Mouse (Mus musculus): ENCODE measurements around the gene Gm11168.
"Not testable (repeated sequence)": the region's sequence is repeated elsewhere in the genome, so short reads cannot be mapped to it uniquely, and the experiment has no call there.

Gene Gm11168

GRCm38 (mm10) chr9:3025653-3026052 is 22.5 kb downstream of the Gm11168 start:
- not testable (repeated sequence) for DNase-seq (ENCODE audit: low spot score)

GRCm38 (mm10) chr9:3026136-3026535 is 23.0 kb downstream of the Gm11168 start:
- DNase-seq (ENCODE audit: low spot score): not testable (repeated sequence)

- not testable (repeated sequence) for DNase-seq (ENCODE audit: low spot score)
These were observed 23.6 kb downstream of the Gm11168 start for GRCm38 (mm10) chr9:3026741-3027140.

- peak; percentile 57 for DNase-seq (ENCODE audit: low spot score)
These were observed 24.1 kb downstream of the Gm11168 start for GRCm38 (mm10) chr9:3027200-3027599.

- DNase-seq (ENCODE audit: low spot score): not testable (repeated sequence)
These were observed 26.3 kb downstream of the Gm11168 start for GRCm38 (mm10) chr9:3029276-3030000.

- DNase-seq (ENCODE audit: low spot score): peak; percentile 82
These were observed 27.7 kb downstream of the Gm11168 start for GRCm38 (mm10) chr9:3030677-3031318.

- not testable (repeated sequence) for DNase-seq (ENCODE audit: low spot score)
These were observed 31.2 kb downstream of the Gm11168 start, which contains the start of gene Gm17535 for GRCm38 (mm10) chr9:3034299-3034698. Gm17535 (plus strand) TSS chr9:3034599.

- DNase-seq (ENCODE audit: low spot score): not testable (repeated sequence)
These were observed 33.4 kb downstream of the Gm11168 start, which contains the start of gene Gm10715 for GRCm38 (mm10) chr9:3036577-3036976. Gm10715 (plus strand) TSS chr9:3036877.

- peak; percentile 1 for DNase-seq (ENCODE audit: low spot score)
These were observed 35.0 kb downstream of the Gm11168 start for GRCm38 (mm10) chr9:3038161-3038560.

All from retina, embryonic 14.5 days (tissue).